Mouse (Mus musculus) heart, embryonic 14.5 days (tissue): Measurements from ENCODE around the gene Gckr. TPM values are rescaled to one million over a fixed set of nuclear protein-coding genes. Genes with fewer than 3 reads are reported as not detected.
A peak's percentile ranks its signal among the peaks of the same experiment; 100 is the strongest.

Experiments used
- ATAC-seq: fragments of 200-750 bp; cut with Nextera tagmentation; 2 replicates; pipeline ENCODE4 v1.8.0; 2017; ENCODE audit warnings: low read depth, moderate TSS enrichment; ENCODE audit not compliant: insufficient number of reproducible peaks, insufficient read depth, low FRiP score
- H3K27ac ChIP-seq, 2 experiments: fragments of 200-500 bp in 1 of 2; fragments of 300-500 bp in 1 of 2; sonication (generic) in 1 of 2; replicated peaks in 1 of 2; 2 replicates each; pipeline ENCODE4 v1.5.1; 2012 to 2014; ENCODE audit warnings: low read depth in 2 of 2, low read length in 2 of 2, control low read depth in 1 of 2, mild to moderate bottlenecking in 1 of 2, mixed read lengths in 1 of 2; ENCODE audit not compliant: control insufficient read depth in 1 of 2, insufficient read depth in 1 of 2
- H3K27me3 ChIP-seq: fragments of 300-500 bp; sonication (generic); 2 replicates; pipeline ENCODE4 v1.6.1; 2014; ENCODE audit warnings: mild to moderate bottlenecking, low read length, control low read depth; ENCODE audit not compliant: control insufficient read depth, insufficient read depth
- H3K36me3 ChIP-seq: fragments of 300-500 bp; sonication (generic); 2 replicates; pipeline ENCODE4 v1.6.1; 2014; ENCODE audit warnings: mild to moderate bottlenecking, control low read depth, low read length, mixed read lengths; ENCODE audit not compliant: control insufficient read depth, insufficient read depth
- H3K4me1 ChIP-seq, 2 experiments: fragments of 200-500 bp in 1 of 2; fragments of 300-500 bp in 1 of 2; sonication (generic) in 1 of 2; 2 replicates each; pipeline ENCODE4 v1.6.1; 2012 to 2014; ENCODE audit warnings: low read length in 2 of 2, control low read depth in 1 of 2, mixed read lengths in 1 of 2; ENCODE audit not compliant: control insufficient read depth in 2 of 2, insufficient read depth in 2 of 2
- H3K4me2 ChIP-seq: fragments of 300-500 bp; sonication (generic); 2 replicates; pipeline ENCODE4 v1.6.1; 2014; ENCODE audit warnings: mild to moderate bottlenecking, low read length
- H3K4me3 ChIP-seq, 2 experiments: fragments of 200-500 bp in 1 of 2; fragments of 300-500 bp in 1 of 2; sonication (generic) in 1 of 2; 2 replicates each; pipeline ENCODE4 v1.5.1; 2012 to 2014; ENCODE audit warnings: low read length in 2 of 2, mild to moderate bottlenecking in 2 of 2, control low read depth in 1 of 2, low read depth in 1 of 2, moderate library complexity in 1 of 2; ENCODE audit not compliant: control insufficient read depth in 1 of 2, insufficient read depth in 1 of 2
- H3K9ac ChIP-seq: fragments of 300-500 bp; sonication (generic); 2 replicates; pipeline ENCODE4 v1.6.1; 2014; ENCODE audit warnings: mild to moderate bottlenecking, low read length
- H3K9me3 ChIP-seq: fragments of 300-500 bp; sonication (generic); 2 replicates; pipeline ENCODE4 v1.6.1; 2016; ENCODE audit warnings: low read length, control low read depth; ENCODE audit not compliant: control insufficient read depth
- WGBS: fragments of 180-500 bp; shearing (Covaris S2); extraction: QIAGEN DNeasy Blood & Tissue Kit; methylation state at CpG from one replicate; pipeline ENCODE4 v1.1.7; 2014; 5-methylcytosine and 5-hydroxymethylcytosine counted together
- polyA plus RNA-seq: library from polyadenylated mRNA; unstranded; fragments of >200 nt; fragmentation: Nextera tagmentation; extraction: Ambion mirVana; gene quantifications from 2 replicates; pipeline ENCODE4 v1.2.1, GENCODE M21; 2014

Gckr gene
- polyA plus RNA-seq, 1 experiment from 2014 or later = not detected

DNA sequence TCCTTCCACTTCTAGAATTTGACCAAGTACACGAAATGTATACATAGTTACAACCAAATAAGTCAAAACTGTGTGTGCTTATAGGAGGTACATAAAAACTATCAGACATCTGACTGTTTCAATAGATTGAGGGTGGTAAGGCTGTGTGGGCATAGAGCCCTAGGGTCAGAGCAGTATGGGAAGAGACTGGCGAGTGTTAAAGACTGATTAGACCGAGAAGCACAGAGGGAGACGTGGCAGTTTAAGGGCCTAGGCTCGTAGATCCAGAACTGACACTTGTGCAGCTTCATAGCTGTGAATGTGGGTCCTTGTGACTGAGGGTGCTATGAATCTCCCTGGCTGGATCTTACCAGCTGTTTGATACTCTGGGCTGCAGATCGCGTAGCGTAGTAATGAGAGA lies 42.3 kb upstream of the Gckr start:
- H3K4me2 ChIP-seq = no peak overlapping the region
- no peak overlapping the region for H3K4me3 ChIP-seq
- no peaks in the 10 kb centered on the region for H3K27me3 ChIP-seq
- peaks cover 8 to 25% of the 10 kb centered on the region in 2 experiments for H3K4me1 ChIP-seq
- H3K27ac ChIP-seq = peak overlapping the region in 1 of 2 experiments; percentile 68; a peak in 1 of 4 replicates
- H3K9me3 ChIP-seq = no peaks in the 10 kb centered on the region
- H3K36me3 ChIP-seq = peaks cover 80% of the 10 kb centered on the region
- 77% methylated on average over 8 of the region's 8 CpGs for whole genome bisulfite sequencing
- no peak for ATAC-seq
- no peak overlapping the region for H3K9ac ChIP-seq

DNA sequence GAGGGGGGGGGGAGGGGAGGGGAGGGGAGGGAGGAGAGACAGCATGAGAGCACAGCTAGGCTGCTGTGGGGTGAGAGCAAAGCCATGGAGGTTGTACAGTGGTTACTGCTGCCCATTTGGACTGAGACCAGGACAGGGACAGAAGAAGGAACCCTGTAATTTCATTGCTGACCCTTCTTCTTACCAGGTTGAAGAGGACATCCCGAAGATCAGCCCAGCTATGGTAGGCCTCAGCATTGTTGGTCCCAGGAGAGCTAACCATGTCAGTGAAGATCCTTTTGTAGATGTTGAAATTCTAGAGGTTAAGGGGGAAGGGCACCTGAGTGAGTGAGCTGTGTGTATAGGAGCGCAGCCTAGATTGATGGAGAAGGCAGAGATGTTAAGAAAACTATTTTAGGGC lies 41.9 kb upstream of the Gckr start:
- 92% methylated on average over 2 of the region's 2 CpGs for WGBS
- Histone ChIP-seq H3K4me2 (no peak overlapping the region), H3K9ac (no peak overlapping the region), H3K27ac (no peak overlapping the region), H3K27me3 (no peaks in the 10 kb centered on the region), H3K36me3 (peaks cover 80% of the 10 kb centered on the region), H3K4me1 (peaks cover 8 to 22% of the 10 kb centered on the region in 2 experiments), H3K4me3 (no peak overlapping the region), H3K9me3 (no peaks in the 10 kb centered on the region)
- ATAC-seq = no peak

DNA sequence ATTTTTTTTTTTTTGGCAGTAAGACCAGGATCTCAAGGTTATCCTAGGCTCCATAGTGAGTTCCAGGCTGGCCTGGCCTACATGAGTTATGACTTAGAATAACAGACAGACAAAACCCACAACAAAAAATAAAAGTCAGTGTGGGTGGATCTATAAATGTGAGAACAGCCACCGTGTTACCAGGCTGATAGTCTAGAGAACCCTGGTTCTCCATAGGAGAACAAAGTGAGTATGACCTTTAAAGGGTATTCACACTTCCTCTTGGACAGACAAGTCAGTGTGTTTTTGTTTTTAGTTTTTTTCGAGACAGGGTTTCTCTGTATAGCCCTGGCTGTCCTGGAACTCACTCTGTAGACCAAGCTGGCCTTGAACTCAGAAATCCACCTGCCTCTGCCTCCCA lies 41.3 kb upstream of the Gckr start:
- peaks cover 80% of the 10 kb centered on the region for H3K36me3 ChIP-seq
- H3K27ac ChIP-seq = no peak overlapping the region
- no peak for ATAC-seq
- H3K9ac ChIP-seq = no peak overlapping the region
- H3K4me1 ChIP-seq = peaks cover 8 to 20% of the 10 kb centered on the region in 2 experiments
- WGBS = 74% methylated on average over 2 of the region's 2 CpGs
- no peaks in the 10 kb centered on the region for H3K9me3 ChIP-seq
- no peak overlapping the region for H3K4me2 ChIP-seq
- H3K27me3 ChIP-seq = no peaks in the 10 kb centered on the region
- no peak overlapping the region for H3K4me3 ChIP-seq

DNA sequence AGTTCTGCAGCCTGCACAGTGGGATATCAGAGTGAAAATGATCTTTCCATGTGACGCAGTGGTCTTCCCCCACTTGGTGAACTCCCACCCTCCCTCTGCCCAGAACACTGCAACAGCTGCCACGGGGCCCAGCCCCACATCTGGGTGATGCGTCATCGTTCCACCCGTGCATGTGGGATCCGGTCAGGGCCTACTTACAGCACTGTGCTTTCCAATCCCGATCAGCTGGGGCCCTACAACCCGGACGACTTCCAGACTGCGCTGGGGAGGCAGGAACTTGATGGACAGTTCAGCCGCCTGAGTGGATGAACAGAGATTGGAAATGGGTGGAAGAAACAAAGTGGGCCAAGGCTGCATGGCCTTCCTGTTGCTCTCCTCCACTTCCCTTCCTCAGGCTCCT lies 39.6 kb upstream of the Gckr start:
- Histone ChIP-seq H3K4me1 (peaks cover 8 to 12% of the 10 kb centered on the region in 2 experiments), H3K27me3 (no peaks in the 10 kb centered on the region), H3K9ac (no peak overlapping the region), H3K27ac (no peak overlapping the region), H3K4me3 (no peak overlapping the region), H3K4me2 (no peak overlapping the region), H3K9me3 (no peaks in the 10 kb centered on the region), H3K36me3 (peaks cover 80% of the 10 kb centered on the region)
- no peak for ATAC-seq
- 82% methylated on average over 11 of the region's 11 CpGs for WGBS

DNA sequence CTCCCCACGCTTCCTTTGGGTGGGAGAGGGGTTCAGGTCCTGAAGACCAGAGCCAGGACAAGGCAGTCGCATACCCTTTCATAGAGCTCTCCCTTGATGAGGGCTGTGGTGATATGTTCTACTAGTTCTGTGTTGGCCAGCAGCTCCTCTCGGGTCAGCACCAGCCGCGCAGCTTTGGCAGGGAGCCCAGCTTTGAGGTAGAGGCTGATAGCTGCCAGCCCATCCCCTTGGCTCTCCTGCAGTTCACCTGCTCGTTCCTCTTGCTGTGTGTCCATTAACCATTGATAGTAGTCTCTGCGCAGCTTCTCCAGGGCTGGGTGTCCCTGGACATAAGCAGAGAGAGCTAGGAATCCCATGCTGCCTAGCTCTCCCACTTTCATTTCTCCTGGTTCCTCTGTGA lies 31.1 kb upstream of the Gckr start:
- ATAC-seq = no peak
- 72% methylated on average over 7 of the region's 7 CpGs for WGBS

DNA sequence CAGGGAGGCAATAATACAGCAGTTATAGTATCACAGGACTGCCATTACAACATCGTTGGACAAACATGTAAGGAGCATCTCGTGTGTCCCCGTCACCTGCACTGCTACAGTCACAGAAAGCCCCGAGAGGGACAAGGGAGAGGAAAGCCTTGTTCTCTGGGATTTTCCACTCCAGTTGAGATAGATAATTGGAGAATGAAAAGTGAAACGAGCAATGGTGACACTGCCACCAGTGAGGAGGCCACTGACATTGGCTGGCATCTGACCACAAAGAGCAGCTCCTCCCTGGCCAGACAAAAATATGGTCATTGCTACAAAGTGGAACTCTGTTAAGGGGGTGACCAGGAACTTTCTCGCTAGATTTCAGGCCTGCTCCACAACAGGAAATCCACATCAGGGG lies 29.6 kb upstream of the Gckr start:
- Histone ChIP-seq H3K36me3 (peaks cover 82% of the 10 kb centered on the region), H3K27ac (no peak overlapping the region), H3K27me3 (no peaks in the 10 kb centered on the region), H3K4me1 (no peaks in the 10 kb centered on the region), H3K9me3 (no peaks in the 10 kb centered on the region), H3K4me3 (no peak overlapping the region), H3K9ac (no peak overlapping the region), H3K4me2 (no peak overlapping the region)
- no peak for ATAC-seq
- 73% methylated on average over 6 of the region's 6 CpGs for WGBS

More for the DNA sequence above, 31.1 kb upstream of the Gckr start:
- no peak overlapping the region for H3K9ac ChIP-seq
- H3K4me3 ChIP-seq = no peak overlapping the region
- H3K9me3 ChIP-seq = no peaks in the 10 kb centered on the region
- no peaks in the 10 kb centered on the region for H3K4me1 ChIP-seq
- peaks cover 92% of the 10 kb centered on the region for H3K36me3 ChIP-seq
- no peak overlapping the region for H3K4me2 ChIP-seq
- H3K27me3 ChIP-seq = no peaks in the 10 kb centered on the region
- no peak overlapping the region for H3K27ac ChIP-seq

DNA sequence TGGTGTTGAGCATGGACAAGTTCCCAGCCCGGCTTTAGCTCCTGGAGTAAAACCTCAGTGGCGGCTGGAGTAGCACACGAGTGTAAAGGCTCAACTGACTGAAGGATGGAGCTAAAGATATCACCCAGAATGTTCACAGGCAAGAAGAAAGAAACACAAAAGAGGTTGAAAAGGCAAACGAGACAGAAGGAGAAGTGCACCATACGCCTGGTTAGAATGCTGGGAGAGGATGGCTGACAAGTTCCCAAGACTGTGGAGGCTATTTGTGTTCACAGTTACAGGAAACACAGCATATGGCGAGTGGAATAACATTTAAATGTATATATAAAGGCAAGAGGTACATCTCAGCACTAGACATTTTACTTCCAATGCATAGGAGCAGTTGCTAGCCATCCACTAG lies 24.2 kb upstream of the Gckr start:
- no peak overlapping the region for H3K4me3 ChIP-seq
- peaks cover 70% of the 10 kb centered on the region for H3K36me3 ChIP-seq
- H3K4me2 ChIP-seq = no peak overlapping the region
- no peaks in the 10 kb centered on the region for H3K9me3 ChIP-seq
- 78% methylated on average over 6 of the region's 6 CpGs for WGBS
- no peak overlapping the region for H3K9ac ChIP-seq
- no peak overlapping the region for H3K27ac ChIP-seq
- H3K4me1 ChIP-seq = no peaks in the 10 kb centered on the region
- ATAC-seq = no peak
- H3K27me3 ChIP-seq = no peaks in the 10 kb centered on the region

DNA sequence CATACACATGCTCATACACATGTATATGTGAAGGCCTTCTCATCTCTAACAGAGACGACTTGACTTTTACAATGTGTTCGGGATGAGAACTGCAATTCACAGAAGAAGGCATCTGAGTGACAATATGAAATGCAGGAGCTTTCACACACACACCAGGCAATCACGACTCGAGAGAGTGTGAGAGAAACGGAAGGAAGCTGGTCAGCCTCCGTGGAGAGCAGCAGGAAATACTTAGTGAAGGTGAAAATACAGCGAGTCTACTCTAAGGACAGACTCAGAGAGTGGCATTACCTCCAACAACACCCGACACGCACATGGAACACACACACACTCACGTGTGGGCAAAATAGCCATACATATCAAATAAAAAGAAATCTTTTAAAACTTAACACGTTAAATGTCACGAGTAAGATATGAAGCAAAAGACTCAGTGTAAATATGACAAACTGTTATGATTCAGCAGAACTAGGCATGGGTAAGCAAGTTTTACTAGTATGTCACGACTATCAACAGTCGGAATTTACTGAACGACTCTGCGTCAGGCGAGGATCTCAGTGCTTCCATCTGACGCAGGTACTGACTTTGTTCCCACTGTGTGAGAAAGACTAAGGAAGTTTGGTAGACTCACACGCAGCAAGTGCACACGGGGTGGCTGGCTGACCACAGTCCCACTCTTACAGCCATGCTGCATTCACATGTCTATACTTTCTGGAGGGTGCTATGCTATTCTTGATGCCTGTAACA lies 17.8 kb upstream of the Gckr start:
- Histone ChIP-seq H3K9ac (no peak overlapping the region), H3K4me1 (no peaks in the 10 kb centered on the region), H3K27me3 (no peaks in the 10 kb centered on the region), H3K36me3 (peaks cover 98% of the 10 kb centered on the region), H3K4me3 (no peak overlapping the region), H3K9me3 (no peaks in the 10 kb centered on the region), H3K4me2 (no peak overlapping the region), H3K27ac (no peak overlapping the region)
- ATAC-seq = no peak
- WGBS = 78% methylated on average over 20 of the region's 20 CpGs
